Mouse (Mus musculus): Measurements from ENCODE around the gene Pate4.
A peak's percentile ranks its signal among the peaks of the same experiment; 100 is the strongest.
"Not testable (repeated sequence)": the region's sequence is repeated elsewhere in the genome, so short reads cannot be mapped to it uniquely, and the experiment has no call there.

Gene Pate4

DNA sequence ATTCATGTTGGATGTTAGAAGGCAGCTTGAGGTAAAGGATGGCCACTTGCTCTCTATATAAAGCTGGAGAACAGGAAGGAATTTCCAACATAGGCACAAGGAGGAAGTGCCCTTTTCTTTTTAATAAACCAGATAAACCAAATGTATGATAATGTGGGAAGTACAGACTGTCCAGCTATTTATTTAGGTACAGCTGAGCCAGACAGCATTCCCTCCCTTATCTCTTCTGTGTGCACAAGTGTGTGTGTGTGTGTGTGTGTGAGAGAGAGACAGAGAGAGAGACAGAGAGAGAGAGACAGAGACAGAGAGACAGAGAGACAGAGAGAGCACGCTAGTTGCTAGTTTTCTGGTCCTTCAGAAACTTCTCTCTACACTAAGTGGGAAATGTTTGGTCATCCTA, at the start of gene Pate4:
Gene Pate4, minus strand, starts transcription at position 101 of the 400 bp plus-strand sequence.
- DNase-seq (ENCODE audit: low read depth): no peak

DNA sequence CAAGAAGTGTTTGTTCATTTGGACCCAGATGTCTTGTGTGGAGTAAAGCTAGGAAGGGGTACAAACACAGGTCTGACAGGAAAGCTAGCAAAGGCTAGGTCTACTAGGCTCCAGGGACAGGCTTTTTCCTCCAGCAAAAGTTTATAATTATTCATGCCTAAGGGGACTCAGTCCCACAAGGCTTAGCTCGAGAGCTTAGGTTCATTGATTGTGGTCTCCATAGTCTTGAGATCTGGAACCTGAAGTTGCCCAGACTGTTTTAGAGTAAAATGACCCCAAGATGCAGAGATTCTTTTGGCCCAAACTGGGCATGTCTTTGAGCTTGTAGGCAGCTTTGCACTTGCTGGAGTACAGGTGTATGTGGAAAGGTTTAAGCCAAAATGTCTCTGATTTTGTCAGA, 36.4 kb upstream of the Pate4 start, which contains the start of gene Pate3:
Gene Pate3, minus strand, starts transcription at position 101 of the 400 bp plus-strand sequence.
- DNase-seq (ENCODE audit: low read depth): no peak

DNA sequence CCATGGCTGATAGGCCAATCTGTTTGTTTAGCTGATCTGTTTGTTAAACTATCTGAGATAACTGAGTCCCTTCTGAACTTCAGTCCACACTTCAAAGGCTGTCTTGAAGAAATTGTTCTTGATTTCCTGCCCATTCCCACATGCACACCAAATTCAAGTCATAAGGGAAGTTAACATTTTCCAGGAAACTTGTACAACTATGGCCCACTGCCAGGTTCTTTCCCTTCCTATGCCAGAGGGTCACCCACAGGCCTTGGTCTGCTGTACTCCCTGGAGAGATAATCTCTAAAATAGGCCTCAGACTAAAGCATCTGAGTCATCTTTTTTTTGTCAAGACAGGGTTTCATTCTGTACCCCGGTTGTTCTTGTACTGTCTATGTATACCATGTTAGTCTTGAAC, 21.2 kb upstream of the Pate4 start:
- DNase-seq (ENCODE audit: low read depth): no peak

- DNase-seq (ENCODE audit: low read depth): not testable (repeated sequence)
Observed at GRCm38 (mm10) chr9:35616784-35617183, 5.0 kb upstream of the Pate4 start.

GRCm38 (mm10) chr9:35614005-35614404, 2.3 kb upstream of the Pate4 start:
- DNase-seq (ENCODE audit: low read depth): no peak

GRCm38 (mm10) chr9:35607647-35608405, 3.9 kb downstream of the Pate4 start:
- no peak for DNase-seq (ENCODE audit: low read depth)

DNA sequence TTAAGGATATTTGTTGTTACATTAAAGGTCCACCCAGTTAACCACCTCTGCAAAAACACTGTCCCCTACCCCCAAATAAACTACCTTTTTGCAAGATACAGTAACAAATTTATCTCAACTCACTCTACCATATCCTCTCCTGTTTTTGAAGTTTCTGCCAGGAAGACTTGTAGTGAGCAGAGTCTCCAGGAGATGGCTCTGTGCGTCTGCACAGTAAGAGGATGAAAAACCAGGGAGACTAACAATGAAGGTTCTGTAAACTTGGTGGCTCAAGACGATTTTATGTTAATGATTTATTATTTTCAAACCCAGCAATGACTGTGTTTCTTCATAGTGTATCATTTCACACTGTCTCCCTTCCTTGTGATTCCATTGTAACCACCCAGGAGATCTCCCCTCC, 18.8 kb downstream of the Pate4 start:
- DNase-seq (ENCODE audit: low read depth): peak; percentile 3

GRCm38 (mm10) chr9:35587674-35588073, 24.1 kb downstream of the Pate4 start:
- DNase-seq (ENCODE audit: low read depth): no peak

DNA sequence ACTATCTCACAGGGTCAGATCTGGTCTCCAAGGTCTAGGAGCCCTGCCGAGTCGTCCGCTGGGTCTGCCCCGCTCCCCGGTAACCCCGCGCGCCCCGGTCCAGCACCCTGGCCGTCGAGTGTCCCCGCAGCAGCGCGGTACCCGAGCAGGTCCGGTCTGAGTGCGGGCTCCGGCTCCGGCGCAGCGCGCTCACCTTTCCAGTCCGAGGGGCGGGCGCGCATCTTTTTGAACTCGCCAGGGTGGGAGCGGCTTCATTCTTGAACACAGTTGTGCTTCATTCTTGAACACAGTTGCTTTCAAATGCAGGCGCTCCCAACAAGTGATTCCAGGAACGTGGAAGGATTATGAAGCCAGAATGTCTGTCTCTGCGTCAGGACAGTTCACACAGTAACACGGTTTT, 37.3 kb downstream of the Pate4 start:
- DNase-seq (ENCODE audit: low read depth): no peak

DNA sequence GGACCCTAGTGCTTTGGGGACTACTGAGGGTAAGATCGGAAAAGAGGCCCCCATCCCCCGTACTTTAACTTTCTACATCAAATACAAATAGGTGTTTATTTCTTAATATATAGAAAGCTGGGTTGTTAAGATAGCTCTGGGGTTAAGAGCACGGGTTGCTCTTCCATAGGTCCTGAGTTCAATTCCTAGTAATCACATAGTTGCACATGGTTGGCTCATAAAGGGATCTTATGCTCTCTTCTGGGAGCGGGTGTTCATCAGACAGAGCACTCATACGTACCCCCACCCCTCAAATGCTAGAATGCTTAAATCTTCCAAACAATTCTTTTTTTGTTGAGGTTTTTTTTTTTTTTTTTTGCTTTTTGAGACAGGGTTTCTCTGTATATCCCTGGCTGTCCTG, 41.1 kb downstream of the Pate4 start:
- no peak for DNase-seq (ENCODE audit: low read depth)

DNA sequence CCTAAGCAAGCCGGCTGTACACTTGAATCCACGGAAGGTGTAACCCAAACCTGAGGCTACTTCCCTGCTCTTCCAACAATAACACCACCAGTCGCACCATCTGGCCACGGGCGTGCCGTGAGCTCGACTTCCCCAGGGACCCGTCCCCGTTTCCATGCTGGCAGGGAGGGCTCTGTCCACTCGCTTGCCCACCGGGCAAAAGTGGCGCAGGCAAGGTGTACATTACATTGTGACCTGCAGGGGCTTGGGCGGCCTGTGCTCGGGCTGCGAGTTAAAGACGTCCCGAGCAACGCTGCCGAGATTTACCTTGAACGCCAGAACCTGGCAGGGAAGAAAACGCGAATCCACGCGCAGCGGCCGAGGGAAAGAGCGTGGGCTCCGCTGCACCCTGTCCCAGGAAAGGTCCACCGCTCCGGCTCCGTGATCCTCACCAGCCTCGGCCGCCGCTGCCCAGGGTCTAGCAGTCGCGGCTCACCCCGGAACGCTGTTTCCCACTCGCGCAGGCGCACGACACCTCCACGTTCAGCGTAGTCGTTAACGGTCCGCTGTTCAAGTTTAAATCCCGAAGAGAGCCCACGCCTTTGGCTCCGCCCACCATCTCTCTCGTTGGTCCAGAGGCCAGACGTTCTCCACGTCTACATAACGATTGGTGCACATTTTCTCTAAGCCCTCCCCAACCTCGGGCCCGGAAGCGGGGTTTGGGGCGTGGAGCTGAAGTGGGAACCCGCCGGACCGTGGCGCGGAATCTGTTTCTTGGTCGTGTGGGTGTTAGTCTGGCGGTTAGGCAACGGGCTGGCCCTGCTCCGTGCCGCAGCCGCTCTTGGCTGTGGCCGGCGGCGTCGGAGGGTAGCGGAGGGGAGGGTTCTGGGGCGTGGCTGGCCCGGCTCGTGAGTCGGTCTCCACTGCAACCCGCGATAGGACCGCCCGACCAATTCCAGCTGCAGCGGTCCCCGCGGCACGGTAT, 41.9 kb downstream of the Pate4 start, which contains the start of the genes Pate2 and Hyls1:
Gene Pate2, plus strand, starts transcription at position 714 of the 964 bp plus-strand sequence.
Gene Hyls1, minus strand, starts transcription at position 828 of the 964 bp plus-strand sequence.
- DNase-seq (ENCODE audit: low read depth): peak; percentile 97

- DNase-seq (ENCODE audit: low read depth): no peak
Observed at GRCm38 (mm10) chr9:35567995-35568394, 43.7 kb downstream of the Pate4 start.

GRCm38 (mm10) chr9:35564536-35565240, 47.1 kb downstream of the Pate4 start:
- no peak for DNase-seq (ENCODE audit: low read depth)

GRCm38 (mm10) chr9:35561583-35561982, 50.2 kb downstream of the Pate4 start:
- no peak for DNase-seq (ENCODE audit: low read depth)

GRCm38 (mm10) chr9:35561076-35561475, 50.7 kb downstream of the Pate4 start:
- no peak for DNase-seq (ENCODE audit: low read depth)

DNA sequence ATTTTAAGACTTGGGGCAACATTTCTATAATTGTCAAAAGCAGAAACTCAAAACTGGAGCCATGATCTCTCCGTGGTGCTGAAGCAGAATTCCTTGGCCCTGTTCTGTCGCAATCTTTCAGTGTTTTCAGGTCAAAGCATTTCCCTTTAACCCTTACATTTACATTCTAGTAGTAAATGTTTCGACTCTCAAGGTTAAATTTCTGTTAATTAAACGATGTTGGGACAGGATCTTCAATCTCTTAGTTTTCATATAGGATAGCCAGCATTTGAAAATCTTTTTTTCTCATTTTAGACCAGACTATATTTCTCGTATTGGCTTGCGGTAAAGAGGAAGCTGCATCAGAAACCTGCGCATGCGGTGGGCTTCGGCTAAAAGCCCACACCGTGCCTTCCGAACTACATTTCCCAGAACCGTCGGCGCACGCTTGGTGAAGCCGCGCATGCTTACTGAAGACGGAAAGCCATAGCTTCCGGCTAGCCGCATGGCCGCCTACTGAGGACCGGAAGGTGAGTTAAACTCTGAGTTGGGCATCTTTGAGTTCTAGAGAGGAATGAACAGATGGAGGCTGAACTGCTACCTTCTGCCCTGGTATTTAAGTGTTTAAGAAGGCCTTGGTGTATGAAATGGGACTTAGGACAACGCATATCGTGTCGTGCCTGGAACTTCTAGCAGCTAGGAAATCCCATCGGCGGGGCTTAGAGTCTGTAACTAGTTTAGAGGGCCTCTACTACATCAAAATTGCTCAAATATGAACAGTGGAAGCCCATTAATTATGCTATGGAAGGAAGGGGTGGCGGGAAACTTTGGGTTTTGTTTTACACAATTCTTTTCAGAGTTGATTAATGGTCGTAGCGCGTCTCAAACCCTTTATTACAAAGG, 52.5 kb downstream of the Pate4 start:
- DNase-seq (ENCODE audit: low read depth): peak; percentile 86

DNA sequence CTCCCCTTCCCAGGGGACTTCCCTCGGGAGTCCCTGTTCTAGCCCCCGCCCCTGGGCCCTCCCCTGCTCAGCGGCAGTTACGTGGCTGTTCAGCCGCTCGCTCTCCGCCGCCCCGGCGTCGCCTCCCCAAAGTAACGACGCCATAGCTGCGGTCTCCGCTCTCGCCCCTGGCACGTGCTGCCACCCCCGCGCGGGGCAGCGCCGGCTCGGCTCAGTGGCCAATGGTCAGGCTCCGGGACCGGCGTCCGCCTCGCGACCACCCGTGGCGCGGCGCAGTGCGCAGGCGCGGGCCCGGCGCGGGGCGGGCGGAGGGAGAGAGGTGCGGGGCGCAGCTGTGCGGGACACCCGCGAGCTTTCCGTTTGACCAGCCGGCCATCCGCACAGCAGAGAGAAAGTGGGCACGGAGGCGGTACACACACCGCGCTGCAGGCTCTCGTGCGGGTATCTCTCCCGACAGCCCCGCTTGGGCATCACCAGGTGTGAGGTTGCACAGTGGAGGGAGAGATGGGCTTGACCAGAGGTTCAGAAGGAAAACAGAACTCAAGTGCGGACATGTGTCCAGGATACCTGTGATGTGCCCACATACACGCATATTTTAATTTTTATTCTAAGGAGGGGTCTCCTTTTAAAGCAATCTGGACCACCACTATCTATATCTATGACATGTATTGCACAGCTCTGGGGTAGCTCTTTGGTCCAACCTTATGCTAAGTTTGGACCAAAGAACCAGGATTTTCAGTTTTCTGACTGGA, 53.3 kb downstream of the Pate4 start, which contains the start of the genes Ddx25 and Pus3:
Gene Ddx25, minus strand, starts transcription at position 272 of the 752 bp plus-strand sequence.
Gene Pus3, plus strand, starts transcription at position 339 of the 752 bp plus-strand sequence.
- DNase-seq (ENCODE audit: low read depth): peak; percentile 46
